Mouse (Mus musculus): ENCODE results near the gene Rprd2.
"Not testable (repeated sequence)": the region's sequence is repeated elsewhere in the genome, so short reads cannot be mapped to it uniquely, and the experiment has no call there.

The Rprd2 gene

DNA sequence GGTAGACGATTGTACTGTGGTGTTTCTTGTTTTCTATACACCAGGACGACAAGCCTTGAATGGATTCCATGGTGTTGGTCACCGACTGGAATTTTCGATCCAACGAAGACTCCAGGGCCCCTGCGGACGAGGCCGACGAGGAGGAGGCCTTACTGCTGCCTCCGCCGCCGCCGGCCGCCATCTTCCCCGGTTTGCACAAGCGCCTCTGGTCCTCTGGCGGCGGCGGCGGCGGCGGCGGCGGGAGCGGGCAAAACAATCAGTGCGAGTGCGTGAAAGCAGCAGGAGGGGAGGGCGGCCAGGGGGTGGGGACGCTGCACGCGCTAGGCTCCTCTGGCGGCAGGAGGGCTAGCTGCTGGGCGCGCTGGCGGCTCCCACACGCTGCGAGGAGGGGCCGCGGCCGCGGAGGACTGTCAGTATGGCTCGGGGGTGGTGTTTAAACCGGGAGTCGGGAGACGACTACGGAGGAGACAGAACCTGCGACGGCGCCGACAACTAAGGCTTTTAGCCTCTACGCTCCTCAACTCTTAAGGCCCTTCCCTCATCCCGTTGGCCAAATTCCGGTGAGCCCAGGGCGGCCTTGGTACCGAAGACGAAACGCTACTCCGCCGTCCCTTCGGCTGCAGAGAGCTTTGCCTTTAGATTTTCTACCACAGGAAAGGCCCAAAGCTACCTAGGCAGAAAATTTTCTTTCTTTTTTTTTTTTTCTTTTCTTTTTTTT is at the start of gene Rprd2:
Rprd2 (minus strand) TSS at position 293 of the 718 bp plus-strand sequence.
- DNase-seq (ENCODE audit: low read depth in 1 of 2, low spot score in 2 of 2) = peak; percentile 28 to 61

DNA sequence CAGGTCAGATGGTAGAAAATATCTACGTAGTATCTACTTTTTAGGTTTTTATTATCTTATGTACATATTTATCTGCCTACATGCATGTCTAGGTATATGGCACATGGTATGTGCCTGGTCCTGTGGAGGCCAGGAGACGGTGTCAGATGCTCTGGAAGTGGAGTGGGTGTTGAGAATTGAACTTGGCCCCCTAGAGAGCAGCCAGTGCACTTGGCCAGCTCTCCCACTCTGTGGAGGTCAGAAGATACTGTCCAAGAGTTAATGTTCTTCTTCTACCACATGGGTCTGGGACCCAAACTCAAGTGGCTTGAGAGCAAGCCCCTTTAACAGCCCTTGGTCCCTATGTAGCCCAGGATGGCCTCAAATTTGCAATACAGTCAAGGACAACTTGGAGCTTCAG is 48.7 kb upstream of the Rprd2 start:
- DNase-seq (ENCODE audit: low read depth in 1 of 2, low spot score in 2 of 2) = no peak

DNA sequence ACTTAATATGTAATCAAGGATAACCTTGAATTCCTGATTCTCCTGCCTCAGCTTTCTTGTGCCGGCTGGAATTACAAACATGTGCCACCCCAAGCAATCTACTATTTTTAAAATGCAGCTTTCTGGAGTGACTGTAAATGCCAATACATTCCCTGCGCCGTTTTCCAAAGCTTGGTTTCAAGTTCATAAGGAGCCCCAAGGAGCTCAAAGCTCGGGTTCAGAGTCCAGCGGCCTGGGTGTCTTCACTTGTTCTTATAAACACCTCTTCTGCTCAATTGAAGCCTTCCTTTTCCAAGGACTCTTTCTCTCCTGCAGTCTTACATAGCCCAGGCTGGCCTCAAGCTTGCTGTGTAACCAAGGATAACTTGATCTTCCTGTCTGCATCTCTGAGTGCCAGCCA is 47.4 kb upstream of the Rprd2 start:
- DNase-seq (ENCODE audit: low read depth in 1 of 2, low spot score in 2 of 2) = no peak

DNA sequence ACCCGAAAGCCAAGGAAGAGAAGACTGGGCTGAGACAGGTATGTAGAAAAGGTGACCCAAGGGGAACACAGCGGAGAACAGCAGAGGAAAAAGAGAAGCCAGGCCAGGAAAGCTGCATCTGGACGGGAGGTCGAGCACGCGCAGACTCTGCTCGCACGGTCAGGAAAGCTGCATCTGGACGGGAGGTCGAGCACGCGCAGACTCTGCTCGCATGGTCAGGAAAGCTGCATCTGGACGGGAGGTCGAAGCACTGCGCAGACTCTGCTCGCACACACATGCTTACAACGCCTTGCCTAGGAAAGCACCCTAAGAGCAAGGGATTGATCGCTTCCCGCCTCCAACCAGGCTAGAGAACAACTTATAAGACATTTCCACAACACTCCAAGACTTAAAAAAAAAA is 46.9 kb upstream of the Rprd2 start:
- no peak for DNase-seq (ENCODE audit: low read depth in 1 of 2, low spot score in 2 of 2)

DNA sequence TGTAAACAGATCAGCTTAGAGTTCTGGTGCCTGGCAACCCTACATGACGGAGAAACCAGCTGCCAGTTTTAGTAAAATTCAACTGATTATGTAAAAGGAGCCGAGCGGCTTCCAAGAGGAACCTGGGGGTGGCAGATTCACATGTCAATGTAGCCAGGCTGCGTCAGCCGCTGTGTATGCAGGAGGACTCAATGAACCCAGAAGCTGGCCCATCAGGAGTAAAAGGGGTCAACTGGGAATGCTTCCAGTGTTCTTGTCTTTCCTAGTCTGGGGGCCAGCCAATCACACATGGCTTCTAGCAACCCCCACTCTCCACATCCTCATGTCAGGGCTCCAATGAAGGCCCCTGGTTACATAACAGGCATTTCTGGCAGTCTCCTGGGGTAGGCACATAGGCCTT is 46.4 kb upstream of the Rprd2 start:
- no peak for DNase-seq (ENCODE audit: low read depth in 1 of 2, low spot score in 2 of 2)

DNA sequence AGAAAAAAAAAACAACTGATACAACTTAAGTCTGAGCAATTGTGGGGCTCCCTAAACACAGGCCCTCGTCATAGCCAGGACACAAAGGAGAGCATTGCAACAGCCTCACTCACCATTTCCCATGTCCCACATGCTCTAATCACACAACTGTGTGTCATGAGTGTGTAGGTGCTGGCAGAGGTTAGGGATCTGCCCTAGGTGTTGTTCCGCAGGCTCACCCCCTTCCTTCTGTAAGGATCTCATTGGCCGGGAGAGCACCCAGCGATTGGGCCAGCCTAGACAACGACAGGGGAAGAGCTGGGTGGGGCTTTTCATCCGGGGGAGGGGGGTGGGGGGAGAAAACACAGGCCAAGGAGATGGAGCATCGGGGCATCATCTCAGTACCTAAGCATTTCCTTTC is 44.9 kb upstream of the Rprd2 start:
- no peak for DNase-seq (ENCODE audit: low read depth in 1 of 2, low spot score in 2 of 2)

DNA sequence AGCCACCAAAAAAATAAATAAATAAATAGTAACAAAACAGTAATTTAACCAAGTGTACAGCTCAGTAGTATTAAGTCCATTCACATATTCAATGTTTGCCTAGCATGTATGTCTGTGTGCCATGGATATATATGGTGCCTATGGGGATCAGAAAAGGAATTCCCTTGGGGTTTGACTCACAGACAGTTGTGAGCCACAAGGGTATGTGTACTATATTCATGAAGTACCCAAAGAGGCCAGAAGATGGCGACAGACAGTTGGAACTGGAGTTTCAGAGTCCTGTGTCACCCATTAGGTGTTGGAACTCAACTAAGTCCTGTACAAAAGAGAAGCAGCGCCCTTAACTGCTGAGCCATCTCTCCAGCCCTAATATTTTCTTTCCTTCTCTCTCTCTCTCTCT is 43.1 kb upstream of the Rprd2 start:
- peak; percentile 45 to 62 for DNase-seq (ENCODE audit: low read depth in 1 of 2, low spot score in 2 of 2)

DNA sequence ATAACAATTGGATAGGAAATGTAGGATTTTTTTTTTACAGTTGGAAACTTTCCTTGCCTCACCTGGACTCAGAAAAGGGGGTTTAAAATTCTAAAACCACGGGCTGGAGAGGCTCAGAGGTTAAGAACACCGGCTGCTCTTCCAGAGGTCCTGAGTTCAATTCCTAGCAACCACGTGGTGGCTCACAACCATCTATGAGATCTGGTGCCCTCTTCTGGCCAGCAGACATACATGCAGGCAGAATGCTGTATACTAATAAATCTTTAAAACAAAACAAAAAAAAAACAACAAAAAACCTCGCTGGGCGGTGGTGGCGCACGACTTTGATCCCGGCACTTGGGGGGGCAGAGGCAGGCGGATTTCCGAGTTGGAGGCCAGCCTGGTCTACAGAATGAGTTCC is 42.6 kb upstream of the Rprd2 start:
- no peak for DNase-seq (ENCODE audit: low read depth in 1 of 2, low spot score in 2 of 2)

DNA sequence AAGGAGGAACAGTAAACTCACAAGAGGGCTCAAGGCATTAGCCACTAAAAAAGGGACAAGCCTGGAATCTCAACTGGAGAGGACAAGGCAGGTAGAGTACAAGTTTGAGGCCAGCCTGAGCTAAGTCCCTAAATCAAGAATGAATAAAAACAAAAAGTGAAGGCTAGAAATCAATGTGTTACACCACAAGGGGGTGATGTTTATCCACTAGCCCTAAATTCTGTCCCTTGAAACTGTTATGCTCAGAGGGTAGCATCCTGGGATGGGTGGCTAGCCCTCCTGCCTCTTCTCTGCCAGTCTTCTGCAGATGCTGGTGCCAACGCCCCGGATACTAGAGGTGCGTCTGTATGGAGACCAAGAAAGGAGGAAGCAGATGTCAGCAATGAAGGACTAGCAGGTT is 41.7 kb upstream of the Rprd2 start:
- no peak for DNase-seq (ENCODE audit: low read depth in 1 of 2, low spot score in 2 of 2)

DNA sequence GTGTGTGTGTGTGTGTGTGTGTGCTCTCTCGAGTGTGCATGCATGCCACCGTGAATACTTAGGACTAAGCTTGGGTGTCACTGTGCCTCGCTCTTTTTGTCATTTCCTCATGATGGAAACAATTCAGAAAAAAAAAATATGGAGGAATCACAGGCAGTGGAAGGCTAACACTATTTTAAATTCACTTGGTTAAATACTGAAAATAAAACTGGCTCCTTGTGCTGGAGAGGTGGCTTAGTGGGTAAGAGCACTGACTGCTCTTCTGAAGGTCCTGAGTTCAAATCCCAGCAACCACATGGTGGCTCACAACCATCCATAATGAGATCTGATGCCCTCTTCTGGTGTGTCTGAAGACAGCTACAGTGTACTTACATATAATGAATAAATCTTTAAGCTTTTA is 39.6 kb upstream of the Rprd2 start:
- not testable (repeated sequence) for DNase-seq (ENCODE audit: low read depth in 1 of 2, low spot score in 2 of 2)

DNA sequence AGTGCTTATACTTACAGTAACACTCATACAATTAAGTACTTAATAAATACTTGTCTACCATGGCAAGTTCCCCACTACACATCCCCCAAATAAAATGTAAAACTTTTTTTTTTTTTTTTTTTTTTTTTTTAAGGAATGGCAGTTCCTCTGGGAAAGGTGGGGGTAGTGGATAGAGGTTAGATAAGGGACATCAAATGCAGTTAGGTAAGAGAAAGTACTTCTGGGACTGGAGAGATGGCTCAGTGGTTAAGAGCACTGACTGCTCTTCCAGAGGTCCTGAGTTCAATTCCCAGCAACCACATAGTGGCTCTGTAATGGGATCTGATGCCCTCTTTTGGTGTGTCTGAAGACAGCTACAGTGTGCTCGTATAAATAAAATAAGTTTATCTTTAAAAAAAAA is 38.4 kb upstream of the Rprd2 start:
- DNase-seq (ENCODE audit: low read depth in 1 of 2, low spot score in 2 of 2) = not testable (repeated sequence)

DNA sequence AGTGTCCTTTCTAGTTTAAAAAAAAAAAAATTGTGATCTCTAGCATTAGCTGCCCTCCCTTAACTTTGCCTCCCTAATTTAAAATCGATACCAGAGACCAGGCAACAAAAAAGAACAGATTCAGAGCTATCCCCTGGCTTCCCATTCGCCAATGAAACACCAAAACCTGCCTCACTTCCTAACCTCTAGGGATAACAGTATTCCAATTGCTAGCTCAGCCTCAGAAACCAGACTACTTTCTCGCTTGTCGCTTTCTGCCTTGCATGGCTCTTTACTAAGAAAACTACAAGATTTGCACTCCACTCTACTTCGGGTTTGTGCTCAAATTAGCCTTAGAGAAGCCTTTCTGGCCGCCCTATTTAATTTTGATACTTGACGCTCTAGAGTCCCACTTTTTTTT is 37.5 kb upstream of the Rprd2 start:
- no peak for DNase-seq (ENCODE audit: low read depth in 1 of 2, low spot score in 2 of 2)

DNA sequence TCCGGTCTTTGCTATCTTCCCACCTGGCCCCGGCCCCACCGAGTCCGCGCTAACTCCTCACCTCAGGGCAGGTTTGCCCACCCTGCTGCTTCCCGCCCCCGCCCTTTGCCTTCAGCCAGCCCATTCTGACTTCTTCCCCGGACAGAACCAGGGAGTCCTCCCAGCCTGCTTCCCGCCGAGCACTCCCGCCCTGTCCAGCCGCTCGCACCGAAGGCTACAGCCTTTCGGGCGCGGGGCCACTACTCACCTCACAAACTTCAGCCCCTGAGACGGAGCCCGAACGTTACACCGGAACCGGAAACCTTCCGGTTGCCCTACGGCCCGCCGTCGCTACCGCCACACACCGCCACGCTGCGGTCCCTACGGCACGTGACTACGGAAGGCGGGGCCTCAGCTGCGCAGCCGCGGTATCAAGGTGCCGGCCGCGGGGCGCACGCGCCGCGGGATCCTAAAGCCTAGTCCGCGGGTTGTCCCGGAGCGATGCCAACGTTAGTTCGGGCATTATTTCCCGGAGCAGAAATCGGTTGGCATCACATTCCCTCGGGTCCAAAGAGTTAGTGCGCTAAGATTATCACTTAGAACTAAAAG is 36.9 kb upstream of the Rprd2 start, which contains the start of gene Prpf3:
Prpf3 (minus strand) TSS at position 384 of the 588 bp plus-strand sequence.
- peak; percentile 70 to 91 for DNase-seq (ENCODE audit: low read depth in 1 of 2, low spot score in 2 of 2)

DNA sequence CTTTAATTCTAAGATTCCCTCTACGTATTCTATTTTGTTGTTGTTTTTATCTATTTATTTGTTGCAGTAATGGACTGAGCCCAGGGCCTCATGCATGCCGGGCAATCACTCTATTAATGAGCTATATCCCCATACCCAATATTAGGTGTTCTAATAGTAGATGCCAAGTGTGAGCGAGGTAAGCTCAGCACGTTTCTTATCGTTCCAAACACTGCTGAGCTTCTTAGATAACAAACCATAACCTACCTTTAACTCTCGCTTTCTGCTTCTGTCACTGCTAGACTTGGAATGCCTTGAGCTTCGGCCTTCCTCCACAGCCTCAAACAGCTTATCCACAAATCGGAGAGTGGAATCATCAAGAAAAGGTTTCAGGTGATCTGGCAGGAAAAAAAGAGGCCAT is 32.7 kb upstream of the Rprd2 start:
- no peak for DNase-seq (ENCODE audit: low read depth in 1 of 2, low spot score in 2 of 2)

DNA sequence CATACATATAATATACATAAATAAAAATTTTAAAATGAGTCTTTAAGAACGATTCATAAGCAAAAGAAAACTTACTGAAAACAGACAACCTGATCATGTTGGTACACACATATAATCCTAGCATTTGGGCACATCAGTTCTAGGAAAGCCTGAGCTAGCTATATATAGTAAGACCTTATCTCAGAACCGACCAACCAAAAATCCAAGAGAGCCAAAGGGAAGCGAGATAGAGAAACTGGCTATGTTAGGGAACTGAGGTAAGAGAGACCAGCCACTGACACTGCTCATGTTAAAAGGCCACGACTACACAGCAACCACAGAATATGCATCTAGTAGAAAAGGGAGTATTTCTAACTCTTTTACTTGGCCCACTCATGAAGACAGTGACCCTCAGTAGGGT is 31.9 kb upstream of the Rprd2 start:
- DNase-seq (ENCODE audit: low read depth in 1 of 2, low spot score in 2 of 2) = no peak

DNA sequence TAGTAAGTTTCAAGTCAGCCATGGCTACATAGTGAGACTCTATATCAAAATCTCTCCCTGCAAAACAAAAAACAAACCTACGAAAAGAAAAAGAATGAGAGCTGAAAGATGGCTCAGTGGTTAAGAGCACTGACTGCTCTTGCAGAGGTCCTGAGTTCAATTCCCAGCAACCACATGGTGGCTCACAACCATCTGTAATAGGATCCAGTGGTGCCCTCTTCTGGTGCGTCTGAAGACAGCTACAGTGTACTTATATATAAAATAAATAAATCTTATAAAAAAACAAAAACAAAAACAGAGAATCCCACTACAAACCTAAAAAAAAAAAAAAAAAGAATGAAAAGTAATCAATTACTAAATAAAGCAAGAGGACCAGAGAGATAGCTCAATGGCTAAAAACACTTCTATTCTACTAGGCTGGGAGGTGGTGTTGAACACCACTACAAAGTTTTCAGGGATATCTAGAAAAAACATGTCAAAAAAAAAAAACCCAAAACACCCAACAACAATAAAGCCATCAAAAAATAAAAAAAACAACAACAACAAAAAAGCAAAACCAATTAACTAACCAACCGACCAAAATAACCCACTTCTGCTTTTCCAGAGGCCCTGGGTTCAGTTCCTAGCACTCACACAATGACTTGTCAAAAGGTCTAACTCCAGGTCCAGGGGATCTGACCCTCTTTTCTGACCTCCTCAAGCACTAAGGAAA is 24.0 kb upstream of the Rprd2 start:
- DNase-seq (ENCODE audit: low read depth in 1 of 2, low spot score in 2 of 2) = no peak

DNA sequence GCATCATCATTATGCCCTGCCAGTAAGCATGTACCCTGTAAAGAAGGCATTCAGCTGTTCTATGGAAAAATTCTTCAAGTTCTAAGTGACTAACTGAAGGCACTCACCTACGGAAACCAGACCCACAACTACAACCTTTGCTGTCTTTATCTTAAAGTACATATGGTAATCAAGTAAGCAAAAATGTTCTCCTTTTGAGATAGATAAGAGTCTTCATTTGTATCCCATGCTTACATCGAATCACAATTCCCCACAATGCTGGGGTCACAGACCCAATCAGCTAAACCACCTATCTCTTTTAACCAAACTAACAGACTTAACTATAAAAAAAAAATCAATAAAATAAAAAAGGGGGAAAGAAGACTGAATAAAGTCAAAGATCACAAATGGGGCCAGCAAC is 20.6 kb upstream of the Rprd2 start:
- DNase-seq (ENCODE audit: low read depth in 1 of 2, low spot score in 2 of 2) = no peak

DNA sequence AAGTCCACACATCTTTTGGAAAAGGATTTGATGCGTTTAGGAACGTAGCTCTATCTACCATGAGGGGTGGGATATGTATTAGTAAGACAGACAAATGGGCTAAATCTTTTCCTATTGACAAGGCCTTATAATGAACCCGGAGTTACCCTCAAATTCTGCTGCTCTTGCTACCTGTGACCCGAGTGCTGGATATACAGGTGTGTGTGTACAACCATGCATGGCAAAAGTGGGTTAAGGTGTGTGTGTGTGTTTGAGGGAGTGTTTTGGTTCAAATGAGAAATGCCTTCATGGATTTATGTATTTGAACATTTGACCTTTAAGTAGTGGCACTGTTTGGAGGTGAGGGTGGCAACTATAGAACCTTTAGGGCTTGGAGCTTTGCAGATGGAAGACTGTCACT is 10.4 kb upstream of the Rprd2 start:
- no peak for DNase-seq (ENCODE audit: low read depth in 1 of 2, low spot score in 2 of 2)

DNA sequence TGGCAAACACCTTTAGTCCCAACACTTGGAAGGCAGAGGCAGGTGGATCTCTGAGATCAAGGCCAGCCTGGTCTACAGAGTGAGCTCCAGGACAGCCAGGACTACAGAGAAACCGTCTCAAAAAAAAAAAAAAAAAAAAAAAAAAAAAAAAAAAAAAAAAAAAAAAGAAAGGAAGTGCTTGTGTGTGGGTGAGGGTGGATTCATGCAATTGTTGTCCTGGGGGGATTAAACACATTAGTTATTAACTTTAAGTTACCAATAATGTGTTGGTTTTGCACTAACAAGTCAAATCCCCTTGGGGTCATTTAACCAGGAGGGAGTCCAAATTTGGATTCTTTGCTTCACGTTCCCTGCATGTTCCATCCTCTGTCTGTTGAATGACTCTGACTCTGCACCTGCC is 7.6 kb upstream of the Rprd2 start:
- DNase-seq (ENCODE audit: low read depth in 1 of 2, low spot score in 2 of 2) = no peak

DNA sequence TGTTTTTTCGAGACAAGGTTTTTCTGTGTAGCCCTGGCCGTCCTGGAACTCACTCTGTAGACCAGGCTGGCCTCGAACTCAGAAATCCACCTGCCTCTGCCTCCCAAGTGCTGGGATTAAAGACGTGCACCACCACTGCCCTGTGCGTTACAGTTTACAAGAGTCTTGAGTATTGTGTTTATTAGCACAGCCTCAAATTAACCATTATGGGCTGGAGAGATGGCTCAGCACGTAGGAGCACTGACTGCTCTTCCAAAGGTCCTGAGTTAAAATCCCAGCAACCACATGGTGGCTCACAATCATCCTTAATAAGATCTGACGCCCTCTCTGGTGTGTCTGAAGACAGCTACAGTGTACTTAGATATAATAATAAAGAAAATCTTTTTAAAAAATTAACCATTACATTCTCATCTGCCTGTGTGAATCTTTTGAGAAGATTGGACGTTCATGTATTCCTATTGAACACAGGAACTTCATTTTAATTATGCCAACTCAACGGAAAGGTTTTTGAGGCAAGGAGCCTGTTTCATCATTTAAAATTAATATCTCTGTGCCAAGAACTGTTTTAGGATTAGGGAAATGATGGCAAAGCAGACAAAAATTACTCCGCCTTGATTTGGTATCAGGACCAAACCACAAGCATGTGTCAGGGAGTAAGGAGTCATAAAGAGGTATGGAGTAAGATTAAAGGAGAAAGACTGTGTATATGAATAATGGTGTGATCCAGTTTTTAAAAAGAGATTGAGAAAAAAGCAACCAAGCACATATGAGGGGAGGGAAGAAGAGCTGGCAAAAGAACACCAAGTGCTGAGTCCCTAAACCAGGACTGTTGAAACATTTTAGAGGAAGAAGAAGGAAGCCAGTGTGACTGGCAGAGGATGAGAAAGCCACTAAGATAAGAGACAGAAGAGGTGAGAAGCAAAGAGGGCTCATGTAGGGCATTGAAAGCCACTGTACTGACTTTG is 1.7 kb upstream of the Rprd2 start:
- no peak for DNase-seq (ENCODE audit: low read depth in 1 of 2, low spot score in 2 of 2)

DNA sequence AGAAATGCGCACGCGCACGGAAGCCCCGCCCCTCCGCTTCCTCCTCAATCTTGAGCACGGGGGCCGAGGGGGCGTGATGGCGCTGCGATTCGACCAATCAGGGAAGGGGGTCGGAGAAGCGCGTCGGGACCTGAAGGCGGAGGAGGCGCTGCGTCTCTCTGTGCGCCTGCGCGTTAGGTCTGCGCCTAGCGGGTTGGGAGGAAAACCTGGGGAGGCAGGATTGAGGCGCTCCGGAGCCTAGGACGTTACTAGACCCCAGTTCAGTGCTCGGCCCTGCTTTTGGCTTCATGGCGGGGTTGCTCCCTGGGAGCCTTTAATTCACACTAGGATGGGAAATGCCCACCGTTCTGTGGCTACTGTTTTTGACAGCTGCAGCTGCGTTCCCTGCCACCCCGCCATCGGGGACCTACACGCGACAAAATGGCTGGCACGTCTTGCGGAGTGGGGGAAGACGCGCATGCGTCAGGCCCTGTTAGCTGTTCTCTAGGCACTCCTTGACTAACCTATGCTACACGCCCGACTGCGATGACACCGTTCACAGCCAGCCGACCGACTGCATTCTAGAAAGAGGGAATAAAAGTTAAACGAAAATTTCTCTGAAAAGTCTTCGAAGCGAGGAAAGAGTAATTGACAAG is 805 bp upstream of the Rprd2 start:
- DNase-seq (ENCODE audit: low read depth in 1 of 2, low spot score in 2 of 2) = peak; percentile 98 to 99
